Mouse (Mus musculus): ENCODE data around the gene Aatk.

Gene Aatk

GRCm38 (mm10) chr11:119990658-119991337 is 56.2 kb downstream of the Aatk start:
- DNase-seq (ENCODE audit: extremely low spot score, low spot score): no peak

GRCm38 (mm10) chr11:119989115-119989564 is 57.8 kb downstream of the Aatk start:
- no peak for DNase-seq (ENCODE audit: extremely low spot score, low spot score)

DNA sequence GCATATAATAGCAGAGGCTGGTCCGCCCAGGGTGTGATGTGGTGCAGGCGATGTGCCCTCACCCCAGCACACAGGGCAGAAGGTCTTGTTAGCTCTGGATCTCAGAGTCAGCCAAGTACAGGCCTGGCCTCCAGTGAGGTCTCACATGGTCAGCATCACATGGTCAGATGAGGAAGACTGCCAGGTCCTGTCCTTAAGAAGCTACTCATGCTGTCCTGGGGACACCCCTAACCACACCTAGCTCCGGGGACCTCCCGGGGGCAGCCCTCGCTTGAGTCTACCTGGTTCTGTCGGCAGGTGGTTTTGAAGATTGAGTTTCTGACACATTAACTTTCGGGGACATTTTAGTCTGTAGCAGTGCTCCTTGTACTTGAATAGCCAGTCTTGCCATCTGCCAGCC is 58.6 kb downstream of the Aatk start:
- DNase-seq (ENCODE audit: extremely low spot score, low spot score): no peak

GRCm38 (mm10) chr11:119987876-119988275 is 59.1 kb downstream of the Aatk start:
- no peak for DNase-seq (ENCODE audit: extremely low spot score, low spot score)

GRCm38 (mm10) chr11:119986751-119987425 is 60.1 kb downstream of the Aatk start:
- DNase-seq (ENCODE audit: extremely low spot score, low spot score): no peak

DNA sequence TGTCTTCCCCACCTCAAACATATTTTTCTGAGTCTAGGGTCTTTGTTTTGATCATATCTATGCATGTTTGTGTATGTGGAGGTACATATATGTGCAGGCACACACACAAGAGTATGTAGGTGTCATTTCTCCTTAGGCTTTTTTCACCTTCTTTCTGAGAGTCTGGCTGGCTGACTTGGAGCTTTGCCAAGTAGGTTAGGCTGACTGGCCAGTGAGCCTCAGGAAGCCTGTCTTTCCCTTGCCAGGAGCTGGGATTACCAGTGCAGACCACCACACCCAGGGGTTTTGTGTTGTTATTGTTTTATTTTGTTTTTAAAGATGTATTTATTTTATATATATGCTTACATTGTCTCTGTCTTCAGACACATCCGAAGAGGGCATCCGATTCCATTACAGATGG is 63.8 kb downstream of the Aatk start:
- DNase-seq (ENCODE audit: extremely low spot score, low spot score): no peak

GRCm38 (mm10) chr11:119982236-119982635 is 64.7 kb downstream of the Aatk start:
- DNase-seq (ENCODE audit: extremely low spot score, low spot score): no peak

GRCm38 (mm10) chr11:119981769-119982168 is 65.2 kb downstream of the Aatk start:
- no peak for DNase-seq (ENCODE audit: extremely low spot score, low spot score)

DNA sequence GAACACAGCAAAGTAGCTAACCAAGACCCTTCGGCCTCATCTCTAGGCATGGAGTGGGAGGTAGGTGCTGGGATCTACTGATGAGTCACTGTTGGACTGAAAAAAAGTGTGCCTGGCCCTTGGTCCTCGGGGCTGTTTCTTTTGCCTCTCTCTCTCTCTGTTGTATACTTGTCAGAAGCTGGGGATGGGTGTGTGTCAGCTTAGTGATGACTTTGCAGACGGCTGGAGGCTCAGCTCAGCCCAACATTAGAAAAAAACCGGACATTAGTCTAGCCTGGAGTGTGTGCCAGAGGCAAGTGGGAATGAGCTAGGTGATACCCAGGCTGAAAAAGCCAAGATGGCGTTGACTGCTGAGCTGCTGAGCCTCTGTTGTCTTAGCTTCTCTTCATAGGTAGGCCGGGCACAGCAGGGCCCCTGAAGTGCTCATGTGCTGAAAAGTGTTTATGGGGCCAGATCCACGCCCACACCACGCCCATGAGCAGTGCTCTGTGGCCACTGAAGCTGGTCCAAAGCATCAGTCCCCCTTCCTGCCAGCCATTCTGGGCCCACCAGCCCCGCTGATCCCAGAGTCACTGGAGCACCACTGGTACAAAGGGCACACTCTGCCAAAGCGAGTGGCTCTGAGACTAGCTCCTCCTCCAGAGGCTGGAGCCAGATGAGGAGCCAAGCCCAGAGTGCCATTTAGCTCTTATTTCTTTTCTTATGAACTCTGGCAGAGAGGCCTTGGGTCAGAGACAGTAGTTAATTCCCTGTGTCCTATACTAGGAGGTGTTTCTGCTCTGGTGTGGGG is 67.2 kb downstream of the Aatk start:
- no peak for DNase-seq (ENCODE audit: extremely low spot score, low spot score)

- no peak for DNase-seq (ENCODE audit: extremely low spot score, low spot score)
Observed at GRCm38 (mm10) chr11:119978701-119979100, 68.3 kb downstream of the Aatk start.

- DNase-seq (ENCODE audit: extremely low spot score, low spot score): no peak
Observed at GRCm38 (mm10) chr11:119975739-119976501, 71.0 kb downstream of the Aatk start.

- no peak for DNase-seq (ENCODE audit: extremely low spot score, low spot score)
Observed at GRCm38 (mm10) chr11:119973789-119974188, 73.2 kb downstream of the Aatk start.

GRCm38 (mm10) chr11:119970021-119970851 is 76.7 kb downstream of the Aatk start:
- no peak for DNase-seq (ENCODE audit: extremely low spot score, low spot score)

GRCm38 (mm10) chr11:119967892-119968291 is 79.1 kb downstream of the Aatk start:
- DNase-seq (ENCODE audit: extremely low spot score, low spot score): no peak

DNA sequence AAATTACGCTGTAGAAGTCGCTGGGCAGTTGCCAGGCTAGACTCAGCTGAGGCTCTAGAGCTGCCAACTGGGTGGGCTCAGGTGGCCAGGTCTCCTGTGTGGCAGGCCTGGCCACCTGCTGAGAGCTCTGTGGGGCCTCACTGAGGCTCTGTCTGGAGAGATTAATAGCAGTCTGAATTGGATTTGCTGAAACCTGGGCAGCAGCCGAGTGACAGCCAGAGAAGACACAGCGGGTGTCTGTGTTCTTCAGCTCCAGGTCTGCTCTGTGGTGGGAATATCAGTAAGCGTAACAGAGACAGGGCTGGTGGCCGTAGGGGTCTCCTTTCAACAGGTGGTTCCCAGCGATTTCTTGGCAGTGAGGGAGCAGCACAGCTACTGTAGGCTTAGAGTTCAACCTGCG is 79.6 kb downstream of the Aatk start:
- no peak for DNase-seq (ENCODE audit: extremely low spot score, low spot score)

- DNase-seq (ENCODE audit: extremely low spot score, low spot score): no peak
Observed at GRCm38 (mm10) chr11:119966294-119966693, 80.7 kb downstream of the Aatk start.

GRCm38 (mm10) chr11:119965053-119965452 is 81.9 kb downstream of the Aatk start:
- no peak for DNase-seq (ENCODE audit: extremely low spot score, low spot score)

GRCm38 (mm10) chr11:119961511-119961910 is 85.5 kb downstream of the Aatk start:
- DNase-seq (ENCODE audit: extremely low spot score, low spot score): no peak

- DNase-seq (ENCODE audit: extremely low spot score, low spot score): no peak
Observed at GRCm38 (mm10) chr11:119960671-119961070, 86.3 kb downstream of the Aatk start.

DNA sequence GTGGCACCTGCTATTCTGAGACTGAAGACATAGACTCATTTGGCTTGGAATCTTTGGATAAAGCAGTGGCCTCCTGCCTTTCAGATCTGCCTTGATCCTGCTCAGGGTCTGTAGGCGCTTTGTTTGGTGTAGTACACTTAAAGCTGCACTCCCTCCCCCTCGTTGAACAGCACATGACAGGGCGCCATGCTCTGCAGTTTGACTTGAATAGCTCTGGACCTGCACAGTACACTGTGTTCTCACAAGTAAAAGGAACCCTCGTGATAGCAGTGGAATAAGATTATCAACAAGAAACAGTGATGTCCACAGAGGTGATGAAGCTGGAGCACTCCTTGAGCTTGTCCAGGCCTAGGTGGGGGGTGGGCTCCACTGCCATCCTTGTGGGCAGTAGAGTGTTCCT is 87.3 kb downstream of the Aatk start:
- DNase-seq (ENCODE audit: extremely low spot score, low spot score): no peak

DNA sequence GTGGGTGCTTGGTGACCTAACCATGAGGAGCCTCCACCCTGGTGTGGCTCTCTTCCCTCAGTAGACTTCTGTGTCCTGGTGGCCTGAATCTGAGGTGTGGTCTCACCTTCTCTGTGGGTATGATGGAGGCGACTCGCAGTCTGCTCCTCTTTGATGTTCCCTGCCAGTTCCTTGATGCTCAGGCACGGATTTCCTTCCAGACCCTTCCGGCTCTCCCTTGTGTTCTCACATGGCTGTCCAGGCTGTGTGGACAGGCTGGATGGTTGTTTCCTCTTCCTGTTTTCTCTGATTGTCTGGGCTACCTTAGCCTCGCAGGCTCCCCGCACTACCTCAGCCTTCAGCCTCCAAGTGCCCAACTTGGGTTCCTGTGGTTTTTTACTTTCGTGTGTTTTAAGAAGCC is 88.1 kb downstream of the Aatk start:
- DNase-seq (ENCODE audit: extremely low spot score, low spot score): no peak

Data from neural tube, embryonic 10.5 days (tissue).